Mouse (Mus musculus) forebrain, embryonic 10.5 days (tissue): Measurements from ENCODE around the gene Adcy6. TPM values are rescaled to one million over a fixed set of nuclear protein-coding genes. Genes with fewer than 3 reads are reported as not detected.
"Not testable (repeated sequence)": the region's sequence is repeated elsewhere in the genome, so short reads cannot be mapped to it uniquely, and the experiment has no call there.

Source experiments
- DNase-seq: peaks from one replicate; pipeline ENCODE4 v3.0.0-alpha.2; 2017; ENCODE audit warnings: low spot score; ENCODE audit errors: extremely low spot score
- H3K27ac ChIP-seq: fragments of 300-500 bp; sonication (generic); 2 replicates; pipeline ENCODE4 v1.5.1; 2016; ENCODE audit warnings: mild to moderate bottlenecking
- H3K27me3 ChIP-seq: fragments of 300-500 bp; sonication (generic); 2 replicates; pipeline ENCODE4 v1.6.1; 2016; ENCODE audit warnings: mild to moderate bottlenecking; ENCODE audit not compliant: poor library complexity, severe bottlenecking
- H3K36me3 ChIP-seq: fragments of 300-500 bp; sonication (generic); replicated peaks from 2 replicates; pipeline ENCODE4 v1.6.1; 2016; ENCODE audit warnings: mild to moderate bottlenecking, moderate library complexity
- H3K4me1 ChIP-seq: fragments of 300-500 bp; sonication (generic); 2 replicates; pipeline ENCODE4 v1.6.1; 2016
- H3K4me3 ChIP-seq: fragments of 300-500 bp; sonication (generic); 2 replicates; pipeline ENCODE4 v1.5.1; 2016; ENCODE audit warnings: mild to moderate bottlenecking, moderate library complexity
- H3K9me3 ChIP-seq: fragments of 300-500 bp; sonication (generic); 2 replicates; pipeline ENCODE4 v1.6.1; 2016; ENCODE audit warnings: mild to moderate bottlenecking, moderate library complexity
- WGBS: fragments of 180-500 bp; shearing (Covaris S2); methylation state at CpG from one replicate; pipeline ENCODE4 v1.1.7; 2016; 5-methylcytosine and 5-hydroxymethylcytosine counted together
- polyA plus RNA-seq: library from polyadenylated mRNA; unstranded; fragments of >200 nt; fragmentation: Nextera tagmentation; extraction: Ambion mirVana; gene quantifications from 2 replicates; pipeline ENCODE4 v1.2.1, GENCODE M21; 2016

Gene Adcy6
- polyA plus RNA-seq, 1 experiment from 2014 or later: 11.9 TPM

DNA sequence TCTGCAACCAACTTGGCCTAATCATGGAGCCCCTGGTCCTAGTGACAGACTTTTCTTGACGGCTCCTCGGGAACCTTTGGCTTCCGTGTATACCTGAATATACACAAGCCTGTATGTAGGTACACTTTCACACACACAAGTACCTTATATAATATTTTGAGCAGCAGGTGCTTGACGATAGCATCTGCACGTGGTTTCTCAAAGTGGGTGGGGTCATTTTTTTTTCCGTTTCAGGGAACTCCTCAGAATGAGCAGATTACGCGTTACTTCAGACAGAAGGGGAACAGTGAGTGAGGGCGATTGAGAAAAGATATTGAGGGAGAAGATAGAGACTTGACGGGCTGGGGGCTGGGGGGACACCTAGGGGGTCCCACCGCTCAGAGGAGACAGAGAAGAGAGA, 22.1 kb downstream of the Adcy6 start:
- WGBS: 93% methylated on average over 11 of the region's 11 CpGs
- H3K9me3 ChIP-seq: no peaks in the 10 kb centered on the region
- H3K4me1 ChIP-seq: peaks cover 17% of the 10 kb centered on the region
- no peak overlapping the region for H3K4me3 ChIP-seq
- H3K27ac ChIP-seq: no peak overlapping the region
- no peak for DNase-seq
- no peaks in the 10 kb centered on the region for H3K27me3 ChIP-seq
- H3K36me3 ChIP-seq: peaks cover 41% of the 10 kb centered on the region

DNA sequence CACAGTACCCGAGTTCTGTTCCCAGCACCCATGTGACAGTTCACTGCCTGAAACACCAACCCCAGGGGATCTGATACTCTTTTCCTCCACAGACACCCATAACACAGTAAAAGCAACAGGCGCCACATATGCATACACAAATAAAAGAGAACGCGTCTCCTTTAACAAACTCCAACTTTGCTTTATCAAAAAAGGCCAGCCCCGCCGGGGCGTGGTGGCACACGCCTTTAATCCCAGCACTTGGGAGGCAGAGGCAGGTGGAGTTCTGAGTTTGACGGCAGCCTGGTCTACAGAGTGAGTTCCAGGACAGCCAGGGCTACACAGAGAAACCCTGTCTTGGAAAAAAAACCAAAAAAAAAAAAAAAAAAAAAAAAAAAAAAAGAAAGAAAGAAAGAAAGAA, 23.7 kb downstream of the Adcy6 start:
- H3K9me3 ChIP-seq, H3K27me3 ChIP-seq, DNase-seq, H3K4me3 ChIP-seq, H3K27ac ChIP-seq: not testable (repeated sequence)
- peaks cover 25% of the 10 kb centered on the region for H3K36me3 ChIP-seq
- WGBS: 85% methylated on average over 9 of the region's 9 CpGs
- H3K4me1 ChIP-seq: peaks cover 17% of the 10 kb centered on the region

DNA sequence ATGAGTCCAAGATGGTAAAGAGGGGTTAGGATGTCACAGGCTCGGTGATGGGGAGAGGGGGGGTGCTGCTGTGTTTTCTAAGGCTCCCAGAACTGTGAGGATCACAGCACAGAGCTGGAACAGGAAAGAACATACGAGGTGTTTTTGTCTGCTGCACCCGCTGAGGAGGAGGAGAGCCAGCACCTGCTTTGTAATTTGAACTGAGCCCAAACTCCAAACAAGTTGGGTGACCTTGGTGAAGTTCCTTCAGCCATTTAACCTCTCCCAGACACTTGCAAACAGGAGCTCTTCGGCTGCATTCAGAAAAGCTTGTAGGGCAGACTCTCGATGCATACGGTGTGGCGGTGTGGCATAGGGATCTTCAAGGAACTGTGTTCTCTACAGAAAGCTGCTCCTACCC, 24.5 kb downstream of the Adcy6 start:
- no peak overlapping the region for H3K27ac ChIP-seq
- peaks cover 18% of the 10 kb centered on the region for H3K36me3 ChIP-seq
- H3K9me3 ChIP-seq: no peaks in the 10 kb centered on the region
- no peak overlapping the region for H3K4me3 ChIP-seq
- H3K4me1 ChIP-seq: peaks cover 17% of the 10 kb centered on the region
- DNase-seq: no peak
- H3K27me3 ChIP-seq: no peaks in the 10 kb centered on the region
- WGBS: 44% methylated on average over 7 of the region's 7 CpGs

DNA sequence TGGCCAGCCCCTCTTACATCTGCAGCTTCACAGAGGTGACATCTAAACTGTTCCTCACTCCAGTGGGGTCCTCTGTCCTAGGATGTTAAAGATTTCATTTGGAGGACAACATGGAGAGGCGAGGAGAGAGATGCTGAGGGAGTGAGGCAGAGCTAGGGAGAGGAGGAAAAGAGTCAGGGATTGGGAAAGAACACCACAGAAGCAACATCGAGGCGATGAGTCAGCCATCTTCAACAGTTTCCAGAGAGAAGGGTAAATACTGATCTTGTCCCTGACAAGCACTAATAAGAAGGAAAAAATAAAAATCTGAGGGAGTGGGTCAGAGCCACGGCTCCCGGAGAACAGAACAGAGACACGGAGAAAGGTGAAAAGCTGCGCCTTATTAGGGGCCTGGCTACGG, 26.9 kb downstream of the Adcy6 start:
- no peak for DNase-seq
- Histone ChIP-seq H3K27ac (no peak overlapping the region), H3K4me3 (no peak overlapping the region), H3K27me3 (no peaks in the 10 kb centered on the region; the same call in 1 of the 2 replicates), H3K9me3 (no peaks in the 10 kb centered on the region), H3K36me3 (no peaks in the 10 kb centered on the region), H3K4me1 (peaks cover 17% of the 10 kb centered on the region)
- 83% methylated on average over 8 of the region's 8 CpGs for WGBS

DNA sequence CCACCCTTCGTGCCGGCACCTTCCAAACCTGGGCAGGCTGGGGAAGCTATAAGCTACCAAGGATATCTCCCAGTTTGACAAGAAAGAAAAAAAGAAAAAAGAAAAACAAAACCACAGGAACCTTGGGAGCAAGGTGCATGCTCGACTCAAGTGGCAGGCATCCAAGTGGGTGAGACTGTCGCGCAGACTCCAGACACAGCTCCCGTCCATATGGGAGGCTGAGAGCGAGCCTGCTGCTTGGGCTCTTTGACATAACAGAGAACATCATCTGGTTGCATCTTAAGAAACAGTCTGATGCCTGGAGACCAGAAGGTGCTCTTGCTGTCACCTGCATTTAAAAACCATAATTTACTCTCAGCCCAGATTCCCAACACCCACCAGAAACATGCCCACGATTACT, 27.5 kb downstream of the Adcy6 start:
- no peak overlapping the region for H3K4me3 ChIP-seq
- no peak overlapping the region for H3K27ac ChIP-seq
- DNase-seq: no peak
- H3K9me3 ChIP-seq: no peaks in the 10 kb centered on the region
- no peaks in the 10 kb centered on the region for H3K36me3 ChIP-seq
- 88% methylated on average over 8 of the region's 8 CpGs for WGBS
- no peaks in the 10 kb centered on the region; the same call in 1 of the 2 replicates for H3K27me3 ChIP-seq
- peaks cover 17% of the 10 kb centered on the region for H3K4me1 ChIP-seq

DNA sequence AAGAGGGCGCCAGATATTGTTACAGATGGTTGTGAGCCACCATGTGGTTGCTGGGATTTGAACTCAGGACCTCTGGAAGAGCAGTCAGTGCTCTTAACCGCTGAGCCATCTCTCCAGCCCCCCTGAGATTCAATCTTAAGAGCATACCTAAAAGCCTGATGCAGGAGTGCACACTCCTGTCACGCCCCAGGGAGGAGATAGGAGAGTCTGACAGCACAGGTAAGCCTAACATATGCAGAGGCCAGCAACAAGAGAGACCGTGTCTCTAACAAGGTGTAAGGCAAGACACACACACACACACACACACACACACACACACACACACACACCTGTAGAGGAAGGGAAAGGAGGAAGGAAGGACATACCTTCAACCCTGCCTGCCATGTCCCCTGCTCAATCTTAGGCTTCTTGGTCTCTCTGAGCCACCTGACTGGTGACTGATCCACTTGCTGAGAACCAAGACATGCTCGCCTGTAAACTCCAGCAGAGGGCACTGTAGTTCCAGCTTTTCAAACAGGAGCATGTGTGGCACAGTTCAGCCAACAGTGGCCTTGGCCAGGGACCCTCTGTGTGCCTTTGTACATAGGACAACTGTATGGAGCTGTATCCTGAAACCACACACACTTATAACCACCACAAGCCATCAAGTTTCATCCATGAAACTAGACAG, 29.9 kb downstream of the Adcy6 start:
- Histone ChIP-seq H3K4me1 (peaks cover 7% of the 10 kb centered on the region; the same call in 1 of the 2 replicates), H3K27me3 (no peaks in the 10 kb centered on the region; the same call in 1 of the 2 replicates), H3K27ac (no peak overlapping the region), H3K36me3 (no peaks in the 10 kb centered on the region), H3K4me3 (no peak overlapping the region), H3K9me3 (no peaks in the 10 kb centered on the region)
- DNase-seq: peak; percentile 78
- WGBS: 47% methylated on average over 5 of the region's 5 CpGs

DNA sequence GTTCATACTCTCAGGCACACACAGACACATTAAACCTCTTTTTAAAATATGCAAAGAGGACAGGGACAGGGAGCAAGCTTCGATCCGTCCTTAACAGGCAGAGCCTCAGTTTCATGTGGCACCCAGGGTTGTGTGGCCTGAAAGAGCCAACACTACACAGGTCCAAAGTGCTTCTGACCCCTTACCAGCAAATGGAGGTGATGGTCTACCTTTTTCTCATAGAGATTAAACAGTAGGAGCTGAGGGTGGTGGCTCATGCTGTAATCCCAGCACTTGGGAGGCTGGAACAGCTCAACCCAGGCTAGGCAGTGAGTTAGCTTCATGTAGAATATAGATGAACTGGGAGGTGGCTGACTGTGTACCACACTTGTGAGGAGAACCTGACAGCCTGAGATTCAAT, 30.6 kb downstream of the Adcy6 start:
- DNase-seq: no peak
- Histone ChIP-seq H3K4me3 (no peak overlapping the region), H3K27ac (no peak overlapping the region), H3K9me3 (no peaks in the 10 kb centered on the region), H3K4me1 (0 out of 2 replicates have a peak, but pooled peaks cover 3% of the 10 kb centered on the region), H3K36me3 (no peaks in the 10 kb centered on the region), H3K27me3 (no peaks in the 10 kb centered on the region; the same call in 1 of the 2 replicates)
- 87% methylated on average over 2 of the region's 2 CpGs for WGBS

DNA sequence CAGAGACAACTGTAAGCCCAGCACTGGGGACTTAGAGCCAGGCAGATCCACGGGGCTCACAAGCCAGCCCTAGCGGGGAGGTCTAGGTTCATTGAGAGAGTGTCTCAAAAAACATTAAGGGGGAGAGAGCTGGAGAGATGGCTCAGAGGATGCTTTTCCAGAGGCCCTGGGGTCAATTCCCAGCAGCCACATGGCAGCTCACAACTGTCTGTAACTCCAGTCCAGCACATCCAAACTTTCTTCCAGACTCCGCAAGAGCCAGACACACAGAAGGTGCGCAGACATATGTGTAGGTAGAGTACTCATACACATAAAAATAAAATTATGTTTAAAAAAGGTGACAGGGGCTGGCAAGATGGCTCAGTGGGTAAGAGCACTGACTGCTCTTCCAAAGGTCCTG, 36.6 kb downstream of the Adcy6 start:
- DNase-seq: no peak
- Histone ChIP-seq H3K27me3 (no peaks in the 10 kb centered on the region), H3K4me1 (peaks cover 10% of the 10 kb centered on the region), H3K4me3 (no peak overlapping the region), H3K27ac (no peak overlapping the region), H3K36me3 (peaks cover 6% of the 10 kb centered on the region), H3K9me3 (no peaks in the 10 kb centered on the region)
- 81% methylated on average over 4 of the region's 4 CpGs for WGBS

DNA sequence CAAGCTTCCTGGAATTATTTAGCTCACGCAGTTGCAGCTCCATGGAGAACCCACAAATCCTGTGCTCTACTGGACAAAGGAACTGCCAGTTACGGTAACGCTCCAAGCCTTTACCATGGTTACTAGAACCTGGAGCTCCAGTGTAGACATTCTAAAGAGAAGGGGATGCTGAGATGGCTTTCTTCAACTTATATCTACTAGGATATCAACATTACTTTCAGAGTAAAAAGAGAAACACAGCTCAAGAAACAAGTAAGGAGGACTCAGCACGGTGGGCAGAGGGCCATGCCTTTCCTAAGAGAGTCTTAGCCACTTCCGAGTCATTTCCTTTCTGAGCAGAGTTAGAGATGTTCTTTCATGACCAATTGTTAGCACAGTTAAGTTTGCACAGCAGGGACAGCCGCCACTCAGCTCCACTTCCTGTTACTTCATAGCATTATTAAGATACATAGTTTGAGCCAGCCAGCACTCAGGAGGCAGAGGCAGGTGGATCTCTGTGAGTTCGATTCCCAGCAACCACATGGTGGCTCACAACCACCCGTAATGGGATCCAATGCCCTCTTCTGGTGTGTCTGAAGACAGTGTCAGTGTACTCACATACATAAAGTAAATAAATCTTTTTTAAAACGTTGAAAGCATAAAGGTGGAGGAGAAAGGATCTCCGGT, 38.9 kb downstream of the Adcy6 start, which contains the start of the genes Ccnt1 and 4930415O20Rik:
Ccnt1 (minus strand) TSS at position 51 of the 666 bp plus-strand sequence.
4930415O20Rik (plus strand) TSS at position 132 of the 666 bp plus-strand sequence.
- peaks cover 22% of the 10 kb centered on the region for H3K4me1 ChIP-seq
- H3K27me3 ChIP-seq: no peaks in the 10 kb centered on the region
- 86% methylated on average over 10 of the region's 10 CpGs for WGBS
- H3K27ac ChIP-seq: no peak within 1 kb of the TSS
- no peaks in the 10 kb centered on the region for H3K9me3 ChIP-seq
- H3K36me3 ChIP-seq: peaks cover 6% of the 10 kb centered on the region
- DNase-seq: no peak
- peak within 1 kb of the TSS; percentile 5; the same call in 1 of the 2 replicates for H3K4me3 ChIP-seq

DNA sequence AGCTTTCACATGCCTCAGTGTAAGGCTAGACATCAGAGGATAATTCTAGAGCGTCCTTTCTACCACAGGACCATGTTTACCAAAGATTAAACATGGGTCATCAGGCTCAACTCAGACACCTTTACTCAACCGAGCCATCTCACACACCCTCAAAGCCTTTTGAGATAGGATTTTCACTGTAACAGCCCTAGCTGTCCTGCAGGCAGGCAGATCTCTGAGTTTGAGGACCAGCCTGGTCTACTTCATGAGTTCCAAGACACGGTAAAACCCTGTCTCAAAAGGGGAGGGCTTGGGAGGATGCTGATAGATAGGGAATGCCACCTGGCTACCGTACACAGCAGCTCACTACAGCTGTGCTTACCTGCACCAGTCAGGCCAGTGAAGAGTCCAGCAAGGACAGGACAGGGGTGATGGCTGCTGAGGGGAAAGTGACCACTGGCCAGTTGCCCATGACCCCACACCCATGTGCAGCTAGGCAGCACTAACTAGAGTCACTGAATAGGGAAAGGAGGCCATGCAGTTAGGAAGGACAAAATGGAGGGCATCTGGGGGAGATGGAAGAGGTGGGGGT, 40.0 kb downstream of the Adcy6 start:
- H3K4me1 ChIP-seq: peaks cover 33% of the 10 kb centered on the region
- H3K27ac ChIP-seq: no peak overlapping the region
- WGBS: 90% methylated on average over 4 of the region's 4 CpGs
- H3K36me3 ChIP-seq: peaks cover 16% of the 10 kb centered on the region
- H3K27me3 ChIP-seq: no peaks in the 10 kb centered on the region
- H3K9me3 ChIP-seq: no peaks in the 10 kb centered on the region
- H3K4me3 ChIP-seq: peak overlapping the region; percentile 98; the same call in 1 of the 2 replicates
- no peak for DNase-seq

DNA sequence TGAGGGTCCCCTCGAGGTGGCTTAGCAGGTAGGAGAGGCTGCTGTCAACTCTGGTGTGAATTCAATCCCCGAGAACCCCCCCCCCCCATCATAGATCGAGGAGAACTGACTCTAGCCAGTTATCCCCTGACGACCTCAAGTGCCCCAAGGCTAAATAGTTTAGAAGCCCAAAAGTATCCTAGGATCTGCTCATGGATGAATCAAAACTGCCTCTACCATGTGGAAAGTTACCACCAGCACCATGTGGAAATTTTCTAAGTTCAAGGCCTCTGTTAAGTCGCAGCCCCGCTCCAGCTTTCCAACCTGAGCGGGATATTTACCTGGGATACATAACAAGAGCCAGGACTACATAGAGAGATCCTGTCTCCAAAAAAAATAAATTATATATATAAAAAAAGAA, 40.7 kb downstream of the Adcy6 start:
- Histone ChIP-seq H3K9me3 (no peaks in the 10 kb centered on the region), H3K4me3 (peak overlapping the region; percentile 98), H3K36me3 (peaks cover 21% of the 10 kb centered on the region), H3K27ac (peak overlapping the region; percentile 95), H3K4me1 (peaks cover 38% of the 10 kb centered on the region), H3K27me3 (no peaks in the 10 kb centered on the region)
- no peak for DNase-seq
- 77% methylated on average over 7 of the region's 7 CpGs for WGBS

DNA sequence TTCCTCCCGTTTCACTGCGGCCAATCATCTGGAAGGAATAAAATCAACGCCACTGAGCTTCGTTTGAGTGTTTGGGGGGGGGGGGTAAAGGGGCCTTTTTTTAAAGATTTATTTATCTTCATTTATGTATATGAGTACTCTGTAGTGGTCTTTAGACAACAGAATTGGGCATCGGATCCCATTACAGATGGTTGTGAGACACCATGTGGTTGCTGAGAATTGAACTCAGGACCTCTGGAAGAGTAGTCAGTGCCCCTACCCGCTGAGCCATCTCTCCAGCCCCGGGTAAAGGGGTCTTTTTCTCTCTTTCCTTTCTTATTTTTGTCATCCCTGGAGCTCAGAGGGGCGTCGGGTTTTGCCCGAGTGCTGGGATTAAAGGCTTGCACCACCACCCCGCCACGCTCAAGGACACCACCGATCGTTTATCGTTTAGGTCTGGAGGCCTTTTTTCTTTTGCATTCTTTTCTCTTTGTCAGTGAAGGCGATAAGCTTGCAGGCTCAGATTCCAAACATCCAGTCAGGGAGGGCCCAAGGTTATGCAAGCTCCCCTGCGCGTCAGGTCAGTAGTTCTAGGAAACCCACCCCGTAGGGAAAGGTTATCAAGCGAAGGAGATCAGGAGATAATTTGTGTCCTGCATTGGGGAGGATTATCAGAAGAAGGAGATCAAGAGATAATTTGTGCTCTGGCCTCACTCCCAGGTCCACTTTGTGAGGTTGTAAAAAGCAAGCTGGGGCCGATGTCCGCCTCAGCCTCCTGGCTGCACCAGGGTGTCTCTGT, 41.4 kb downstream of the Adcy6 start:
- Histone ChIP-seq H3K4me1 (peaks cover 38% of the 10 kb centered on the region), H3K4me3 (peak overlapping the region; percentile 98), H3K36me3 (peaks cover 29% of the 10 kb centered on the region), H3K9me3 (no peaks in the 10 kb centered on the region), H3K27ac (peak overlapping the region; percentile 95), H3K27me3 (no peaks in the 10 kb centered on the region)
- WGBS: 16% methylated on average over 22 of the region's 22 CpGs
- DNase-seq: peak; percentile 33
